Mouse (Mus musculus): ENCODE results near the gene Opa1. TPM values are rescaled to one million over a fixed set of nuclear protein-coding genes. Genes with fewer than 3 reads are reported as not detected.

Gene Opa1
- total RNA-seq, 1 experiment from 2014 or later: 58.0 TPM

- ATAC-seq (ENCODE audit: extremely low read depth, insufficient number of reproducible peaks, low FRiP score, poor library complexity, severe bottlenecking): no peak
Observed at GRCm38 (mm10) chr16:29683563-29683962, 104.4 kb downstream of the Opa1 start.

- no peak for ATAC-seq (ENCODE audit: extremely low read depth, insufficient number of reproducible peaks, low FRiP score, poor library complexity, severe bottlenecking)
Observed at GRCm38 (mm10) chr16:29684111-29684510, 105.0 kb downstream of the Opa1 start.

- ATAC-seq (ENCODE audit: extremely low read depth, insufficient number of reproducible peaks, low FRiP score, poor library complexity, severe bottlenecking): no peak
Observed at GRCm38 (mm10) chr16:29684641-29685040, 105.5 kb downstream of the Opa1 start.

- no peak for ATAC-seq (ENCODE audit: extremely low read depth, insufficient number of reproducible peaks, low FRiP score, poor library complexity, severe bottlenecking)
Observed at GRCm38 (mm10) chr16:29686141-29686540, 107.0 kb downstream of the Opa1 start.

GRCm38 (mm10) chr16:29687987-29688885 lies 109.1 kb downstream of the Opa1 start:
- ATAC-seq (ENCODE audit: extremely low read depth, insufficient number of reproducible peaks, low FRiP score, poor library complexity, severe bottlenecking): no peak

GRCm38 (mm10) chr16:29689187-29689819 lies 110.2 kb downstream of the Opa1 start:
- no peak for ATAC-seq (ENCODE audit: extremely low read depth, insufficient number of reproducible peaks, low FRiP score, poor library complexity, severe bottlenecking)

GRCm38 (mm10) chr16:29693025-29693682 lies 114.0 kb downstream of the Opa1 start:
- no peak for ATAC-seq (ENCODE audit: extremely low read depth, insufficient number of reproducible peaks, low FRiP score, poor library complexity, severe bottlenecking)

GRCm38 (mm10) chr16:29693791-29694419 lies 114.8 kb downstream of the Opa1 start:
- no peak for ATAC-seq (ENCODE audit: extremely low read depth, insufficient number of reproducible peaks, low FRiP score, poor library complexity, severe bottlenecking)

- no peak for ATAC-seq (ENCODE audit: extremely low read depth, insufficient number of reproducible peaks, low FRiP score, poor library complexity, severe bottlenecking)
Observed at GRCm38 (mm10) chr16:29694420-29694959, 115.4 kb downstream of the Opa1 start.

Other genes with a start within 250 kb of the Opa1 start
- 0.12 TPM in 1 of 2 replicates, not detected in the other for gene Atp13a5, start 200.6 kb upstream of the Opa1 start, total RNA-seq (2017)
- 0.61 TPM in 1 of 2 replicates, not detected in the other for gene Atp13a4, start 34.5 kb upstream of the Opa1 start, total RNA-seq (2017)